Mouse (Mus musculus): ENCODE data around the gene Acsl5. TPM values are rescaled to one million over a fixed set of nuclear protein-coding genes. Genes with fewer than 3 reads are reported as not detected.

Gene Acsl5
- total RNA-seq, 2 experiments from 2014 or later, result 33.6 to 42.2 TPM

- no peak for DNase-seq (ENCODE audit: low spot score in 2 of 2)
- Histone ChIP-seq H3K27ac (no peak overlapping the region), H3K4me3 (no peak overlapping the region)
- no peak for TF ChIP-seq CTCF (conservative IDR thresholded peaks at IDR 0.05)
Observed at GRCm38 (mm10) chr19:55250451-55250850, 1.3 kb upstream of the Acsl5 start.

DNA sequence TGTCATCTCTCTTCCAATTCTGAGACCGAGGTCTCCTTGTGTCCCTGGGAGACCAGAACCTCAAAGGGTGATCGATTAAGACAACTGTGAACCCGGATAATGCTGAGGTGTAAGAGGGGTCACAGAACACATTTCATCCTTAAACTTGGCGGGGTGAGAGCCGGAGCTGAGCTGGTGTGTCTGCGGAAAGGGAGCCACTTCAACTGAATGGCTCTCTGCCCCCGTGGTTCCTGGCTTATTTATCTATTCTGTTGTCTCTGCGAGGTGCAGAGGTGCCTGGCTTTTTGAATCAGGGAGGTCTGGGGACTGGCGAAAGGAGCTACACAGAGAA lies 1.5 kb downstream of the Acsl5 start:
- peak overlapping the region; percentile 95 for H3K27ac ChIP-seq

GRCm38 (mm10) chr19:55253570-55254441 lies 2.1 kb downstream of the Acsl5 start:
- TF ChIP-seq CTCF (conservative IDR thresholded peaks at IDR 0.05), result no peak
- Histone ChIP-seq H3K4me3 (peak overlapping the region; percentile 73), H3K27ac (peak overlapping the region; percentile 95)
- DNase-seq (ENCODE audit: low spot score in 2 of 2), result peak; percentile 38 to 47

More for the DNA sequence above, 1.5 kb downstream of the Acsl5 start:
- peak overlapping the region; percentile 73 for H3K4me3 ChIP-seq
- DNase-seq (ENCODE audit: low spot score in 2 of 2), result no peak
- TF ChIP-seq CTCF (conservative IDR thresholded peaks at IDR 0.05), result no peak

- peak overlapping the region; percentile 95 for H3K27ac ChIP-seq
- no peak for TF ChIP-seq CTCF (conservative IDR thresholded peaks at IDR 0.05)
- DNase-seq (ENCODE audit: low spot score in 2 of 2), result peak; percentile 17 to 36
- H3K4me3 ChIP-seq, result peak overlapping the region; percentile 73
Observed at GRCm38 (mm10) chr19:55254513-55255016, 2.8 kb downstream of the Acsl5 start.

DNA sequence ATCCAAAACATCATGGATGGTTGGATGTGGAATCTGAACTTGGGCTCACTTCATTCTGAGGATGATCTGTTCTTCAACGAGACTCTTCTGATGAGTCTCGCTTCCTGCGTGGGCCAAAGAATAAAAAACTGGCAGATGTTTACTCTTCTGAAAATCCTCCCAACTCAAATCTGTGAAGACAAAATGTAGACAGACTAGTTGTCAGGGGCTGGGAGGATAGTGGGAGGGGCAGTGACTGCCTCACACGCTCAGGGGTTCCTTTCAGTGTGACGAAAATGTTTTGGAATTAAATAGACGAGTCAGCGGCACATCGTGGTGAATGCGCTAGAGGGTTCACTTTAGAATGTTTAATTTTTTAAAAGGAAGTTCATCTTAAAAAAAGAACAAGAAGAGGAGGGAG lies 4.4 kb downstream of the Acsl5 start:
- no peak for TF ChIP-seq CTCF (conservative IDR thresholded peaks at IDR 0.05)
- Histone ChIP-seq H3K27ac (no peak overlapping the region), H3K4me3 (no peak overlapping the region)
- peak; percentile 25 to 74 for DNase-seq (ENCODE audit: low spot score in 2 of 2)

DNA sequence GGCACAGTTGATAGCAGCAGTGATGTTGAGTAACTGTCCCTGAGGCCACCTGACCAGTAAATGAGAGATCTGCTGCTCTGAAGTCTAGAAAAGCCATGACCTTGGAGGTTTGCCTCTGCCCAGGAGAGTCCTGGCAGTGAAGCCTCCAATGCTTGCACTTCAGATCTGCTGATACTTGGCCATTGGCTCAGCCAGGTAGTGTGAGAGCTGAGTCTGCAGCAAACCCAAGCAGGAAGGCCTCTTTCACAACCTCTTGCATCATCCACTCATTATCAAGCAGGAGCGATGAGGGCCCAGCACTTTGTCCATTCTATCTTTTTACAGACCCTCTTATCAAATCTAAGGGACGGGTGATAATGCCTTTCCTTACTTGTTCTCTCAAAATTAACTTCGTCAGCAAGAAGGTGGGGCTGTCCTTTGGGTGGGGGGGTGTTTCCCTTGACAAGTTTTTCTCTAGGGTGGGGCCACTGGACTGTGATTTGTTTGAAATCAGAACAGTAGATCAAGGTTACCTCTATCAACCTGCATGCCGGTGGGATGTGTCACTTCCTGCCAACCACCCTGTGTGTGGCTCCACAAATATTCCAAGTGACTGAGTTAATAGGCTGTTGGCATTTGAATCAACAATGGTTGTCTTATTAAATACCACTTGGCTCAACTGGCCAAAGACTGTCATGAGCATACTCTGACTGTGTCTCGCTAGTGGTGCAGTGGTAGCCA lies 6.1 kb downstream of the Acsl5 start:
- H3K27ac ChIP-seq, result no peak overlapping the region
- TF ChIP-seq CTCF (conservative IDR thresholded peaks at IDR 0.05), result no peak
- H3K4me3 ChIP-seq, result no peak overlapping the region
- no peak for DNase-seq (ENCODE audit: low spot score in 2 of 2)

DNA sequence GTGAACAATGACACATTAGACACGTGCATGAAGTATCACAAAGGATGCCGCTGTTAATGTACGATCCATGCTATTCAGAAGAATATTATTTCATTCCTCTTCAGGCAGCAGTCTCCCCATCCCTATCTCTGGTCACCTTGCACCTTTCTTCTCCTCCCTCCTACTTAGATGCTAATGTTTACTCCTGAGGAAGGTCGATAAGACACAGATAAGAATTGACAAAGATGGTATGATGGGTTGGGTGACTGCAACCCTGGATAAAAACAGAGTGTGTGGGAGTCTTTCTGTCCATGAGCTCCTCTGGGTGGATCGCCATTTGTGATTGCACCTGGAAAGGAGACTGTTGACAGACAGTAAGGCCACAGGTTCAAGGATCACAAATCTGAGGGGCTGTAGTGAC lies 6.8 kb downstream of the Acsl5 start:
- no peak for TF ChIP-seq CTCF (conservative IDR thresholded peaks at IDR 0.05)
- DNase-seq (ENCODE audit: low spot score in 2 of 2), result no peak
- Histone ChIP-seq H3K4me3 (no peak overlapping the region), H3K27ac (no peak overlapping the region)

DNA sequence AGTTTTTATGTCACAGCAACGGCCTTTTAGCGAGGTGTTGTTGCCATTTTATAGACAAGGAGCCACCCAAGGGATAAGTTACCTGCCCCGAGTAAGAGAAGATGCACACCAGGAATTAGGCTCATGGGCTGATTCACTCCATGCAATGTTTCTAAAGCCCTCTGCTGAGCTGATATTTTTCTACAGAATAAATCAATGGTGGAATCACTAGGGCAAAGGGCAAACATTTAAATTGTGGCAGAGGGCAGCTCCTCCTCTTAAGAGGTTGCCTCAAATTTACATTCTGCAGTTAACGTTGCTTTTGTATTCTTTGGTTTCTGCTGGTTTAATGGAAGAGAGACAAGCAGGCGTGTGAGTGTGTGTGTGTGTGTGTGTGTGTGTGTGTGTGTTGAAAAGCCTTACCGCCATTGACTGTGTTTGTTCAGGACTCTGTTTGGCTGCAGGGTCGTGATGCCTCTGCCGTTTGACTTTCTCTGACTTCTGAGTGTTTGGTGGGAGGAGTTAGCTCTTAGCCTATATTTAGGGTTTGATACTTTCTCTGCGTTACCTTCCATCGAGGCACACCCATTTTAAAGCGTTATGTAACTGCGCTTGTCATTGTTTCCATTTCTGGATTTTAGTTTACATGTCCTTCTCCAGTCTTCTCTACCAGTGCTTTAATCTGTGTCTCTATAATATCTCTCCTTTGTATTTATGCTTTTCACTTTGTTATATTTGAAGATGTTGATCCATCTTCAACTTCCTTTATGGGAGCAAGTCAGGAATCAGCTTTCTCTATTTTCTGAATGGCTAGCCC lies 8.8 kb downstream of the Acsl5 start:
- Histone ChIP-seq H3K27ac (no peak overlapping the region), H3K4me3 (no peak overlapping the region)
- no peak for TF ChIP-seq CTCF (conservative IDR thresholded peaks at IDR 0.05)
- DNase-seq (ENCODE audit: low spot score in 2 of 2), result no peak

DNA sequence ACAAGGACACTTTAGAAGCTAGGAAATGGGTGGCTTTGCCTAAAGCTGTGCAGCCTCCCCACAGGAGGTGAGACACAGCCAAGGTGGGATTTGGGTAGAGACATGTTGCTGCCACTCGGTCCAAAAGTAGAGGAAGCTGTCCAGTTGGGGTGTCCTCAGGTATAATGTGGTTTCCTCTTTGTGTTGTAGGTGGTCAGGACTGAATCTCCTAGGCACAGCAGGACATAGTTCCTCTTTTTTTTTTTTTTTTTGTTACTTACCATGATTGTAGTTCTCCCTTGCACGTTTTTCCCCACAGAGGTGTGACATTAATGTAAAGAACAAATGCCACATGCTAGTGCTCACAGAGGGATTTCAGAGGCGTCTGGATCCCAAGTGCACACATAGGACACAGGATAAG lies 13.5 kb downstream of the Acsl5 start:
- Histone ChIP-seq H3K27ac (no peak overlapping the region), H3K4me3 (no peak overlapping the region)
- DNase-seq (ENCODE audit: low spot score in 2 of 2), result no peak
- TF ChIP-seq CTCF (conservative IDR thresholded peaks at IDR 0.05), result no peak

GRCm38 (mm10) chr19:55266786-55267185 lies 15.0 kb downstream of the Acsl5 start:
- no peak overlapping the region for H3K4me3 ChIP-seq
- H3K27ac ChIP-seq, result no peak overlapping the region
- no peak for TF ChIP-seq CTCF (conservative IDR thresholded peaks at IDR 0.05)
- no peak for DNase-seq (ENCODE audit: low spot score in 2 of 2)

DNA sequence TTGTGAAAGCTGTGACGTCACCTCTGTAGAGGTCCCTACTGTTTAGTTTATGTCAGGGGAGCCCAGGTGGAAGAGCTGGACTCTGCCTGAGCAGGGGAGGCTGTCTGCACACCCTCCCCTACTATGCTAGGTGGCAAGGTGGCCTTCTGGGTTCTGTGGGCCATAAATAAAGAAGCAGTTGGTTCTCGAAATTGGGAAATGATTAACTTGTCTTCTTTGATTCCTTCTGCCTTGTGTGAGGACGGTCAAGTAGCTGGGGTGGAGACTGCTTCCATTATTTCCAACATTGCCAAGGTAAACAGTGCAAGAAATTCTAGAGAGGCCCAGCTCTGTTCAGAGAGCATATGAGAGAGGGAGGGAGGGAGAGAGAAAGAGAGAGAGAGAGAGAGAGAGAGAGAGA lies 16.4 kb downstream of the Acsl5 start:
- no peak for DNase-seq (ENCODE audit: low spot score in 2 of 2)
- Histone ChIP-seq H3K4me3 (no peak overlapping the region), H3K27ac (no peak overlapping the region)
- TF ChIP-seq CTCF (conservative IDR thresholded peaks at IDR 0.05), result no peak

- no peak for TF ChIP-seq CTCF (conservative IDR thresholded peaks at IDR 0.05)
- Histone ChIP-seq H3K4me3 (no peak overlapping the region), H3K27ac (no peak overlapping the region)
- no peak for DNase-seq (ENCODE audit: low spot score in 2 of 2)
Observed at GRCm38 (mm10) chr19:55269051-55269450, 17.3 kb downstream of the Acsl5 start.

- H3K4me3 ChIP-seq, result no peak overlapping the region
- H3K27ac ChIP-seq, result no peak overlapping the region
- no peak for DNase-seq (ENCODE audit: low spot score in 2 of 2)
- no peak for TF ChIP-seq CTCF (conservative IDR thresholded peaks at IDR 0.05)
Observed at GRCm38 (mm10) chr19:55271448-55271847, 19.7 kb downstream of the Acsl5 start.
